Mouse (Mus musculus) heart, postnatal 0 days (tissue): ENCODE measurements around the gene Mast3.

ENCODE experiments used
- CTCF ChIP-seq: IDR thresholded peaks from 2 replicates; pipeline ENCODE4 v1.5.1; 2016; ENCODE audit warnings: antibody characterized with exemption, control low read depth, low read depth
- EP300 ChIP-seq: IDR thresholded peaks from 2 replicates; pipeline ENCODE4 v1.6.1; 2016; ENCODE audit warnings: antibody characterized with exemption, low read depth

DNA sequence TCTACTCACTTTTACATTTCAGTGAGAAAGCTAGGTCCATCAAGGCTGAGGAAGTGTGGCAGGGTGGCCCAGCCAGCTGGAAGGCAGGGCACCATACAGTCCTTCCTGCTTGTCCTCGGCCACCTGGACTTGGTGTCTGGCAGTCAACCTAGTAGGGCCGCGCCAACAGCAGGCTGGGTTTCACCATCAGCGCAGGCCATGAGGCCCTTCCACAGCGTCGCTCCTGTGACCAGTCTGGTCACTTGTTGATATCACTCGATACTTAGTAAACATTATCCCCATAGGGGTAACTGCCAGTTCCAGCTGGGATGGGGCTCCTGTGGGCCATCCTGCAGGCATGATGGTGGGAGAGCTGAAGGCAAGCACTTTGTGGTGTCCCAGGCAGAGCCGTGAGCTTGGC lies 26.7 kb upstream of the Mast3 start:
- TF ChIP-seq CTCF: no peak
- no peak for TF ChIP-seq EP300
